Mouse (Mus musculus): Measurements from ENCODE around the gene Abt1.
A peak's percentile ranks its signal among the peaks of the same experiment; 100 is the strongest.

Abt1 gene

GRCm38 (mm10) chr13:23438521-23438920 is 14.9 kb upstream of the Abt1 start:
- DNase-seq (ENCODE audit: low read depth, low spot score): peak; percentile 57

- DNase-seq (ENCODE audit: low read depth, low spot score): peak; percentile 85
Observed at GRCm38 (mm10) chr13:23437908-23438307, 14.2 kb upstream of the Abt1 start.

- DNase-seq (ENCODE audit: low read depth, low spot score): peak; percentile 73
Observed at GRCm38 (mm10) chr13:23436861-23437822, 13.5 kb upstream of the Abt1 start.

GRCm38 (mm10) chr13:23436231-23436661 is 12.6 kb upstream of the Abt1 start:
- peak; percentile 60 for DNase-seq (ENCODE audit: low read depth, low spot score)

GRCm38 (mm10) chr13:23435676-23436075 is 12.0 kb upstream of the Abt1 start:
- peak; percentile 77 for DNase-seq (ENCODE audit: low read depth, low spot score)

GRCm38 (mm10) chr13:23435241-23435640 is 11.6 kb upstream of the Abt1 start:
- no peak for DNase-seq (ENCODE audit: low read depth, low spot score)

GRCm38 (mm10) chr13:23434426-23434825 is 10.8 kb upstream of the Abt1 start:
- DNase-seq (ENCODE audit: low read depth, low spot score): peak; percentile 68

GRCm38 (mm10) chr13:23433801-23434200 is 10.1 kb upstream of the Abt1 start:
- no peak for DNase-seq (ENCODE audit: low read depth, low spot score)

- no peak for DNase-seq (ENCODE audit: low read depth, low spot score)
Observed at GRCm38 (mm10) chr13:23433206-23433605, 9.5 kb upstream of the Abt1 start.

GRCm38 (mm10) chr13:23432562-23433201 is 9.0 kb upstream of the Abt1 start:
- peak; percentile 99 for DNase-seq (ENCODE audit: low read depth, low spot score)

GRCm38 (mm10) chr13:23431351-23431771 is 7.7 kb upstream of the Abt1 start:
- DNase-seq (ENCODE audit: low read depth, low spot score): peak; percentile 90

GRCm38 (mm10) chr13:23430734-23431133 is 7.1 kb upstream of the Abt1 start:
- DNase-seq (ENCODE audit: low read depth, low spot score): peak; percentile 91

GRCm38 (mm10) chr13:23429771-23430380 is 6.2 kb upstream of the Abt1 start:
- DNase-seq (ENCODE audit: low read depth, low spot score): no peak

GRCm38 (mm10) chr13:23428166-23428993 is 4.7 kb upstream of the Abt1 start:
- DNase-seq (ENCODE audit: low read depth, low spot score): peak; percentile 64

- no peak for DNase-seq (ENCODE audit: low read depth, low spot score)
Observed at GRCm38 (mm10) chr13:23427401-23427910, 3.8 kb upstream of the Abt1 start.

GRCm38 (mm10) chr13:23426922-23427321 is 3.3 kb upstream of the Abt1 start:
- peak; percentile 73 for DNase-seq (ENCODE audit: low read depth, low spot score)

- peak; percentile 79 for DNase-seq (ENCODE audit: low read depth, low spot score)
Observed at GRCm38 (mm10) chr13:23426335-23426734, 2.7 kb upstream of the Abt1 start.

GRCm38 (mm10) chr13:23425505-23425904 is 1.8 kb upstream of the Abt1 start:
- peak; percentile 90 for DNase-seq (ENCODE audit: low read depth, low spot score)

GRCm38 (mm10) chr13:23424494-23425325 is 1.0 kb upstream of the Abt1 start:
- DNase-seq (ENCODE audit: low read depth, low spot score): peak; percentile 98

GRCm38 (mm10) chr13:23424052-23424380 is 350 bp upstream of the Abt1 start:
- no peak for DNase-seq (ENCODE audit: low read depth, low spot score)
